In the genomic region with DNA sequence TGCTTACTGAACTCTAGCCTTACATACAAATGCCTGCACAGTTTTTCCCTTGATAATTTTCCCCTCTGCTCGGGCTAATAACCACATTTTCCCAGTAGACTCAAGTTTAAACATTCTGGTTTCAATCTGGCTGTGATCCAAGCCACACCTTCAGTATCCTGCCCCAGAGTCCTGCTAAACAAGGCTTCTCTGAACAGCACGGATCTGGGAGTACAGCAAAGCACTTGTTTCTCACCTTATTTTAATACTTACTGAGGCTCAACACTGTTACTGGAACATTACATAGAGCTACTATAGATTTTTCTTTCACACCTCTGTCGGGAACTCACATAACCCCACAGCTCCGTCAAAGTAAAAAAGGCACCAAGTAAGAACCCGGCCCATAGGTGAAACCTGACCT, we compare ENCODE assay signal across 13 mouse cellular contexts.
DNase-seq lines count a peak whose midpoint lies in the region; ATAC-seq lines count a peak whose summit lies in the region.
"Had no signal": no experiment of that assay in that cellular context is flagged by ENCODE, and none has a peak within 500 bp of the region (broad histone marks: within the 10 kb centered on the region; RNA-seq: fewer than 3 reads in every experiment).

No protein-coding gene starts in this region.

- H3K27ac ChIP-seq in hindbrain, embryonic 12.5 days: peak overlapping the region; percentile 40; the same call in 1 of the 2 replicates
- H3K27ac ChIP-seq in hindbrain, embryonic 11.5 days (ENCODE audit: low read depth, low read length): no peak overlapping the region
- peak overlapping the region; percentile 78; the same call in 1 of the 2 replicates for H3K27ac ChIP-seq in embryonic facial prominence, embryonic 10.5 days (replicated peaks)
- H3K27ac ChIP-seq in midbrain, embryonic 14.5 days (replicated peaks; ENCODE audit: low read depth, low read length): peak overlapping the region; percentile 63
- H3K27ac ChIP-seq: liver, embryonic 14.5 days had no signal

- no peaks in the 10 kb centered on the region for H3K27me3 ChIP-seq in hindbrain, embryonic 12.5 days
- no peaks in the 10 kb centered on the region for H3K27me3 ChIP-seq in hindbrain, embryonic 11.5 days (ENCODE audit: control insufficient read depth, insufficient read depth, low read length)
- no peaks in the 10 kb centered on the region for H3K27me3 ChIP-seq in embryonic facial prominence, embryonic 10.5 days (replicated peaks; ENCODE audit: low read depth, poor library complexity, severe bottlenecking)
- no peaks in the 10 kb centered on the region for H3K27me3 ChIP-seq in midbrain, embryonic 14.5 days (ENCODE audit: control insufficient read depth, insufficient read depth, low read length)

- no peaks in the 10 kb centered on the region for H3K36me3 ChIP-seq in hindbrain, embryonic 12.5 days
- no peaks in the 10 kb centered on the region for H3K36me3 ChIP-seq in hindbrain, embryonic 11.5 days (ENCODE audit: control insufficient read depth, insufficient read depth, low read length)
- no peaks in the 10 kb centered on the region for H3K36me3 ChIP-seq in embryonic facial prominence, embryonic 10.5 days (replicated peaks)
- H3K36me3 ChIP-seq in midbrain, embryonic 14.5 days (ENCODE audit: control insufficient read depth, insufficient read depth, low read length): no peaks in the 10 kb centered on the region
- H3K36me3 ChIP-seq: heart, embryonic 10.5 days had no signal

- WGBS in hindbrain, embryonic 12.5 days: 64% methylated on average over 5 of the region's 5 CpGs
- WGBS in hindbrain, embryonic 11.5 days: 69% methylated on average over 5 of the region's 5 CpGs
- 59% methylated on average over 5 of the region's 5 CpGs for WGBS in embryonic facial prominence, embryonic 10.5 days
- WGBS in midbrain, embryonic 14.5 days: 63% methylated on average over 5 of the region's 5 CpGs

- ATAC-seq in hindbrain, embryonic 12.5 days (ENCODE audit: low FRiP score): no peak
- no peak for ATAC-seq in hindbrain, embryonic 11.5 days (ENCODE audit: low FRiP score)
- no peak for ATAC-seq in midbrain, embryonic 14.5 days (ENCODE audit: low FRiP score, low TSS enrichment)

- no peak overlapping the region for H3K4me2 ChIP-seq in hindbrain, embryonic 12.5 days (replicated peaks)
- H3K4me2 ChIP-seq in hindbrain, embryonic 11.5 days (replicated peaks; ENCODE audit: low read depth, low read length): no peak overlapping the region
- no peak overlapping the region for H3K4me2 ChIP-seq in midbrain, embryonic 14.5 days (ENCODE audit: low read length)

- peaks cover 8% of the 10 kb centered on the region for H3K4me1 ChIP-seq in hindbrain, embryonic 12.5 days
- no peaks in the 10 kb centered on the region for H3K4me1 ChIP-seq in hindbrain, embryonic 11.5 days (replicated peaks; ENCODE audit: control insufficient read depth, insufficient read depth, low read length)
- H3K4me1 ChIP-seq in embryonic facial prominence, embryonic 10.5 days: peaks cover 19% of the 10 kb centered on the region
- peaks cover 6% of the 10 kb centered on the region; the same call in 1 of the 2 replicates for H3K4me1 ChIP-seq in midbrain, embryonic 14.5 days (ENCODE audit: control insufficient read depth, insufficient read depth, low read length)

- DNase-seq in hindbrain, embryonic 11.5 days (ENCODE audit: low spot score): no peak
- peak; percentile 69 for DNase-seq in MN1 (ENCODE audit: low spot score)
- peak; percentile 10 for DNase-seq in embryonic facial prominence, embryonic 10.5 days (ENCODE audit: low spot score)
- peak; percentile 11 for DNase-seq in midbrain, embryonic 14.5 days
- no peak for DNase-seq in spleen, adult 18-20 months
- no peak for DNase-seq in cerebellum, postnatal 25 days
- DNase-seq: cerebellum, adult 2 months; layer of hippocampus, postnatal 36 days; right cerebral cortex, postnatal 14 days; thymus, adult 2 months had no signal

- peaks cover 5% of the 10 kb centered on the region; the same call in 1 of the 2 replicates for H3K9me3 ChIP-seq in hindbrain, embryonic 12.5 days (replicated peaks)
- no peaks in the 10 kb centered on the region for H3K9me3 ChIP-seq in hindbrain, embryonic 11.5 days (ENCODE audit: control insufficient read depth, low read length)
- peaks cover 13% of the 10 kb centered on the region for H3K9me3 ChIP-seq in embryonic facial prominence, embryonic 10.5 days
- H3K9me3 ChIP-seq in midbrain, embryonic 14.5 days (ENCODE audit: control insufficient read depth, low read length): no peaks in the 10 kb centered on the region

- H3K9ac ChIP-seq in hindbrain, embryonic 12.5 days: no peak overlapping the region
- H3K9ac ChIP-seq in hindbrain, embryonic 11.5 days (ENCODE audit: low read depth, low read length): no peak overlapping the region
- no peak overlapping the region for H3K9ac ChIP-seq in midbrain, embryonic 14.5 days (replicated peaks; ENCODE audit: low read length)
- H3K9ac ChIP-seq: liver, embryonic 14.5 days had no signal

- H3K4me3 ChIP-seq in hindbrain, embryonic 12.5 days: no peak overlapping the region
- no peak overlapping the region for H3K4me3 ChIP-seq in hindbrain, embryonic 11.5 days (ENCODE audit: low read depth, low read length)
- no peak overlapping the region for H3K4me3 ChIP-seq in embryonic facial prominence, embryonic 10.5 days
- H3K4me3 ChIP-seq in midbrain, embryonic 14.5 days (replicated peaks; ENCODE audit: low read depth, low read length): no peak overlapping the region

Comparison
In these comparisons a context has a peak if more than half of its experiments do, and no peak if none do; other contexts are left out.
1. DNase-seq: peak in MN1 (single experiment), embryonic facial prominence, embryonic 10.5 days (single experiment) and midbrain, embryonic 14.5 days (single experiment); none in hindbrain, embryonic 11.5 days (single experiment), spleen, adult 18-20 months (0 of 2) and cerebellum, postnatal 25 days (0 of 2).